Mouse (Mus musculus): ENCODE measurements at regions not wholly inside any gene's neighbourhood (a gene's known extent, or its start where the extent isn't known, plus 50 kb on each side); places are given as distances from the start of the nearest gene placed in this dataset.

GRCm38 (mm10) chr19:51482168-51482907, 781.8 kb upstream of the Ins1 start:
- peak; percentile 66 for DNase-seq (ENCODE audit: extremely low spot score in 1 of 2, low spot score in 1 of 2)

Measured in frontal cortex, adult 2 months (tissue).